Mouse (Mus musculus) CH12F3 (cell line): Measurements from ENCODE around the gene Rmi2.

Experiments used
- in situ Hi-C: fragments of 300-500 bp; cut with MboI; formaldehyde crosslinking; loops from 2 replicates; pipeline ENCODE4 v1.14.3; 2020; ENCODE audit warnings: low sequenced_read_pairs

Gene Rmi2

GRCm38 (mm10) chr16:10825840-10826239 lies 9.0 kb upstream of the Rmi2 start:
- in situ Hi-C loops: no loop called here

DNA sequence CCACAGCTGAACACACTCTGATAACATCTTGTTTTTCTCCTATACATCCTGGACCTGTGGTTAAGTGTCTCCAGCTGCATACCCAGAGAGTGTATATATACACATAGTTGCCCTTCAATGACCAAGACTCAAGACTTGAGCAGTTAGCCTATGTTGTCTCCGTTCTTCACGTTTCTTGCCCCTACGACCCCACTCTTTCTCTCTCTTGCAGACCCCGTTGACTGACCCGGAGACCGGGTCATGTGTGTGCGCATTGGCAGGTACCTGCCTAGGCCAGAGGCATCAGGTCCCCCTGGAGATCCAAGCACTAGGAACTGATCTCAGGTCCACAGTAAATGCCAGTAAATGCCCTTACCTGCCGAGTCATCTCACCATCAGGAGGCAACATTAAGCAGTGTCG lies 7.6 kb upstream of the Rmi2 start:
- in situ Hi-C loops: no loop called here

DNA sequence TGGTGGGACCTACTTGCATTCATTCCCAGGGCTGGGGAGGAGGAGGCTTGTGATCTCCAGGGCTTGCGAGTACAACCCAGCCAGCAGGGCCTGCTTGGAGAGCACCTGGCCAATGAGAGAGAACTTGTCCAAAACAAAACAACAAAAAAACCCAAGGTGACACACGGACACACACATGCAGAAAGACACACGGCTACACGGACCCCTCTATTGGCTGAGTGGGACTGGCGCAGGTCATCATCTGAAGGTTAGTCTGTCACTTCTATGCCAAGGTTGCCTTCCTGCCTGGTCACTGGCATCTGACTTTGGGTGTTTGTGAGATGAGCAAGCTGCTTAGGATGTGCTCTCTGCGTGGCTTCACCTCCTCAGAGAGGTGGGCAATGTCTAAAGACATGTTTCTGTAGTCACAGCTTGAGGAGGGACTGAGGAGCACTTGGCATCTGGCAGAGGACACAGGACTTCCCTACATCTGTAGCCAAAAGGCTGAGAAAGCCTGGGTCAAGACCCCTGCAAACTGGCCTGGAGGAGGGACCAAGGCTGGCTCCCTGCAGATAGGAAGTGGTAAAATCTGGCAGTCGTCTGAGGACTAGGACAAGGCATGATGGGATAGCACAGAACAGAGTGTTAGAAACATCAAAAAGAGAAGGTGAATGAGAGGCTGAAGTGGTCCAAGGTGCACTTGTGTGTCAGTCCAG lies 6.9 kb upstream of the Rmi2 start:
- in situ Hi-C loops: no loop called here

GRCm38 (mm10) chr16:10828461-10828805 lies 6.4 kb upstream of the Rmi2 start:
- in situ Hi-C loops: no loop called here

DNA sequence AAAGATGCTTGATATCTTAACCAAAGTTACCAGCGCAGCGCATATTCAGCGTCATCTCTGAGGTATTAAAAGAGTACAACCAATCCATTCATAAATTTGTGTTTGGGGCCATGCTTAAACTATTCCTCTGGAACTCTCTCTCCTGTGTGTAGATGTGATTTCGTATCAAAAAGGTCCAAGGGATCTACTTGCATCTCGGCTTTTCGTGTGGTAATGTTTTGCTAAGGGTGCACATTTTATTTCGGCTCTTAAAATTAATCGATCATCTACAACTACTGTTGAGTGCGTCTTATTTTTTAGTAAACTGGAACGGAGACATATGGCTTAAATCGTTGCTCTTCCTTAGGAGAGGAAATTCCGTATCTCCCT lies 333 bp upstream of the Rmi2 start:
- in situ Hi-C loops: no loop called here

DNA sequence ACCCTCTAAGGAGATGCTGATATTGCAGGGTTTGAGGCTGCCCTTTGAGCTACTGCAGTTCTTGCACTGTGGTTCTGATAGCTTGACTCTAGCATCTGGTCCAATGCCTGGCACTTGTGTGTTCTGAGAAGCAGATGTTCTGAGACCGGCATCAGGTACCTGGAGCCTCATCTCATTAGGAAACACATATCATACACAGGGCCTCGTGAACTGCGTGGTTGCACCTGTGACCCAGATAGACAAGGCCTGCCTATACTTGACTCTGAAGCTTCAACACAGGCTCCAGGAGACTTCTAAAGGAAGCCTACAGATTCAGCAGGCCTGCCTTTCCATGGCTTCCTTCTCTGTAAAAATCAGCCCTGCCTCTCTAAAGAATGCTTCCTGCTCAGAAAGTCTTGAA lies 1.5 kb downstream of the Rmi2 start:
- in situ Hi-C loops: no loop called here

DNA sequence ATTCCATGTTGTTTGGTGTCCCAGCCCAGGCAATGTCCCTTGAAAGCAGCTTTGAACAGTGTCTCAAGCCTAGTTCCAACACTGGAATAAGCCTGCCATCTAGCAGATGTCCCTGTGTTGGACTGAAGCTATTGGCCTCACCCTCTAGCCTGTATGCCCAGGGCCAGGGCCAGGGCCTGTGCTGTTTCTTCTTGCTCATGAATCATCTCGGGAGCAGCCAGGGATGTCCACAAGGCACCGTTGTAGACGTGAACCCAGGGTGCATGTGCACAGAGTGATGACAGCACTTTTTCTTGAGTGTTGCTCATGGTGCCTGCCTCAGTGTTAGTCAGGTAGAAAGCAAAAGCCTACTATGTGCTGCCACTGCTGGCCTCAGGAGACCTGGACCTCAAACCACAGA lies 2.4 kb downstream of the Rmi2 start:
- in situ Hi-C loops: no loop called here

GRCm38 (mm10) chr16:10837903-10838302 lies 3.0 kb downstream of the Rmi2 start:
- in situ Hi-C loops: no loop called here

DNA sequence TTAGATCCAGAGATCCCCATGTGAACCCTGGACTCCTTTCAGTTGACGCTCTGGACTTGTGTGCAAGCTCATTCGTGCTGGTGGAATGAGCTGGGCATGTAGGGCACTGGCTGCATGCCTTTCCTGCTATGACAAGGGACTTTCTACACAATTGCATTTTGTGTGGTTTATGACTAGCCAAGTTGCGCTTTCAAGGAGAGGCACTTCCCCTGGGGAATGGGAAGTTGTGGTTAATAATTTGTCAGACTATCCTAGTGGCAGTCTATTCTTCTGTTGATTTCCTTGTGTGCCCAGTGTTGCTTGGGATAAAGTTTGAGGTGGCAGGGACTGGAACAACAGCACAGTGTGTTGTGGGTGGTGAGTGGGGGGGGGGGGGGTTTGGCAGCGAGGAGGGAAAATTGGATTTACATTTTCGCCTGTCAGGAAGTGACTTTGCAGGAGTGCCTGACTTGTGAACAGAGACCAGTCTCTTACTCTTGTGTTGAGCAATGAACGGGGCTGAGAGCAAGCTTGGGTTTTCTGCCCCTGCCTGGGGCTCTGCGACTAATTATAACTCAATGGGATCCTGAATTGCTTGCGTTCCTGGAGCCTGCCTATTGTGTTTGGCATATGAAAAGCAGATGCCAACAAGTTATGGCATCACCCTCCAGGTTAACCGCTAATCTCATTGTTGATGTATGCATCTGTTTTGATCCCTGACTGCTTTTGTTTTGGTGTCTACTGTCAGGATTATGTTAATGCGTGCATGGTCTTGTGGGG lies 3.8 kb downstream of the Rmi2 start:
- in situ Hi-C loops: no loop called here

DNA sequence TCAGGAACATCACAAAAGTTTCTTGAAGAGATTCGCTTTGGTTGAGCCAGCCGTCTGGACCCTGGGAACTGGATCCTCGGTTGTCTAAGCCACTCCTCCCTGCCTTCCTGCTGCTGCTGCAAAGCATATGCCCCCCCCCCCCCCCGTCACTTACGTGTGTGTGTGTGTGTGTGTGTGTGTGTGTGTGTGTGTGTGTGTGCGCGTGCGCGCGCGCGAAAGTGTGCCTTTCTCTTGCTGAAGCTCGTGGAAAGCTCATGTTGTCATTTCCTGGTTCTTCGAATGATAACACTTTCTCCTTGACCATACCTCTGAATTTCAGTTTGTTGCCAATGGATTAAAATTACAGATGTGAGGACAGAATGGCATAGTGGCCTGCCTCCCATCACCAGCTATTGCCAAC lies 5.2 kb downstream of the Rmi2 start:
- in situ Hi-C loops: no loop called here

DNA sequence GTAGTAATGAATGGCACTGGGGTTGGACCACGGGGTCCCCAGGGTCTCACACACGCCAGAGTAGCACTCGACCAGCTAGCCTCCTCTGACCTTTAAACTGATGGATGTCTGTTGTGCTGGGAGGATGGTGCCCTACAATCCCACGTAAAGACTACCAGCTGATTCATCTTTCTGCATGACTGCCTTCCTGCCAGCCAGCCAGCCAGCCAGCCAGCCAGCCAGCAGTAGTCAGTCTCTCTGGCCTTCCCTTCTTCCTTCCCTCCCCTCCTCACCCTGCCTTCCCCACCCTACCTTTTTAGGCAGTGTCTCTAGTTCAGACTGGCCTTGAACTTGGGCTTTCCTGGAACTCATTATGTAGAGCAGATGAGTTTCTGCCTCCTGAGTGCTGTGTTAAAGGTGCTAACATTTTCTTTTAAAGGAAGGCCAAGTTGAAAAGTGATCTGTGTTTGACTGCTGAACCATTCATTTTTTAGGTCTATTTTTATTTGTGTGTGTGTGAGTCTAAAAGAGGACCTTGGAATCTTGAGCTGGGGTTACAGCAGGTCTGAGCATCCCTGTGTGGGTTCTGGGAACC lies 7.5 kb downstream of the Rmi2 start:
- in situ Hi-C loops: no loop called here

DNA sequence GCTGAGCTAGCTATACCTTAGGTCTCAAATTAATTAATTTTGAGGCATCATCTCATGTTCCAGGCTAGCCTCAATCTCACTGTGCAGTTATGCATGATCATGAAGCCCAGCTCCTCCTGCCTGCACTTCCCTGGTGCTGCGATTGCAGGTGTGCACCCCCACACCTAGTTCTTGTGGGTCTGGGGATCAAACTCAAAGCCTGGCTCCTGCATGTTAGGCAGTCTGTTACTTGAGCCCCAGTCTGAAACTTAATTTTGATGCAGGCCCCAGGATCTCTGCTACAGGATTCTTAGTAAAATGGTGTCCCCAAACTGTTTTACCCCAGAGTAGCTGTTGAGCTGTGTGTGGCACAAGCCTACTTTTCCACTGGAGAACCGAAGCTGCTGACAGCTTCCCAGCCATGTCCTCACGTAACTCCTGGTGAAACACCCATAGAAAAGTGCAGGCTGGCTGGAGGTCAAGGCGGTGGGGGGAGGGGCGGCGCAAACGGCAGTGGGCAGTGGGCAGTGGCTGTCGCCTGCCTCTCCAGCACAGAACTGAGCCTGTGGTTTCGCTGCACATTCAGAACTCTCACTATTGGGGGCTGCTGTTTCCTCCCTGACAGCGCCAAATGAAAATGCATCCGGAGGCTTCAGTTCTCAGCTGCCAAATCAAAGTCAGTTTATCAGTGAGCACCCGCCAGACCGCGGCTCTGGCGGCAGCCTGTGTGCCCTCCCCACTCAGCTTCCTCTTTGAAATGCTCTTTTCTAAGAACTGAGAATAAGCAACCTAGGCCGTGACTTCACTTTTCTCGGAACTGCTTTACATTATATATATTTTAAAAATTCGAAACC lies 8.8 kb downstream of the Rmi2 start:
- in situ Hi-C loops: no loop called here

DNA sequence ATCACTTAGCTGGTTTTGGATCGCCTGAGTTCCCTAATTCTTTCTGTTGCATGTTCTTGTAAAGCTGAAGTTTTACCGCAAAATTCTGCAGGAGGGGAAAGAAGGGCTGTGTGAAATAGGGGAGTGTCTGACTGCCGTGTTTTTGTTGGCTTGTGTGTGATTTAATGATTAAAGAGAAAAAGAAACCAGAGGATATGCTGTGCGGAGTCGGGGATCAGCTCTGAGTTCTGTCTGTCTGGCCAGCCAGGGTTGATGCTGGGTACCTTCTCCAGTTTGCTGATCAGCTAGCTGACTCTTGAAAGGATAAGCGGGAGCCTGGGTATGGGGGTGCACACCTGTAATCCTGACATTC lies 9.4 kb downstream of the Rmi2 start:
- in situ Hi-C loops: no loop called here

GRCm38 (mm10) chr16:10845952-10846351 lies 11.1 kb downstream of the Rmi2 start:
- in situ Hi-C loops: no loop called here

- in situ Hi-C loops: no loop called here
Measured at GRCm38 (mm10) chr16:10846503-10846902, 11.6 kb downstream of the Rmi2 start.

- in situ Hi-C loops: loop anchor here (10.0 kb wide), 1 partner anchor 265 kb away; no protein-coding TSS in a partner anchor
Measured at GRCm38 (mm10) chr16:10849965-10850861, 15.4 kb downstream of the Rmi2 start.

DNA sequence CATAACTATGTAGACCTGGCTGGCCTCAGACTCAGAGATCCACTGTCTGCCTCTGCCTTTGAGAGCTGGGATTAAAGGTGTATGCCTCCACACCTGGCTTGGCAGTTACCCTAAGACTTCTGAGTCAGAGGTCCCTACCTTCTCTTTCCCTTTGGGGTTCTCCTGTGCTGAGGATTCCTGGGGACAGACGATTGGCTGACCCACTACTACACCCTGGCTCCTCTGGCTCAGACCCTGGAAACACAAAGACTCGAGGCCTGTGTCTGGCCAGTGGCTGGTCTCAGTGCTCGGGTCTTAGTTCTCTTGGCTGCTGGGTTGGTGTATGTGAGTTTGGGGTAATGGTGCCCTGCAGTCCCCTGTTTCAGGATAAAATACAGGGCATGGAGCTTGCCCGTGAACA lies 16.0 kb downstream of the Rmi2 start:
- in situ Hi-C loops: loop anchor here (10.0 kb wide), 1 partner anchor 266 kb away; no protein-coding TSS in a partner anchor

GRCm38 (mm10) chr16:10852216-10852615 lies 17.4 kb downstream of the Rmi2 start:
- in situ Hi-C loops: loop anchor here (10.0 kb wide), 1 partner anchor 267 kb away; no protein-coding TSS in a partner anchor

DNA sequence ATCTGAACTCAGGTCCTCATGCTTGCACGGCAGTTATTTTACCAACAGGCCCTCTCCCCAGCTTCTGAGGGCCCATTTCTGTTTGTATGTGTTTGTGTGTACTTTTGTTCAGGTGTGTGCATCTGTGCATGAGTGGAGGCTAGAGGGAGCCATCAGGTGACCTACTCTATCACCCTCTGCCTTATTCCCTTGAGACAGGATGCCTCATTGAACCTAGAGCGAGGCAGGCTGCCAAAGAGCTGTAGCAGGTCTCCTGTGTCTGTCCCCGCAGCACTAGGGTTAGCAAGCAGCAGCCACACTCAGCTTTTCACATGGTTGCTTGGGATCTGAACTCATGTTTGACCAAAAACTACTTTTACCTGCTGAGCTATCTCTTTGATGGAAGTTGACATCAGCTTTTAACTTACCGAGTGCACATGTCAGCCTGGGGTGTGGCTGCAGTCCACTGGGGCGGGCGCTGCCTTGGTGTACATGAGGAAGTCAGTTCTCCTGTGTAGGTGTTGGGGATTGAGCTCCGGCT lies 24.9 kb downstream of the Rmi2 start:
- in situ Hi-C loops: loop anchor here (10.0 kb wide), 1 partner anchor 275 kb away; no protein-coding TSS in a partner anchor

DNA sequence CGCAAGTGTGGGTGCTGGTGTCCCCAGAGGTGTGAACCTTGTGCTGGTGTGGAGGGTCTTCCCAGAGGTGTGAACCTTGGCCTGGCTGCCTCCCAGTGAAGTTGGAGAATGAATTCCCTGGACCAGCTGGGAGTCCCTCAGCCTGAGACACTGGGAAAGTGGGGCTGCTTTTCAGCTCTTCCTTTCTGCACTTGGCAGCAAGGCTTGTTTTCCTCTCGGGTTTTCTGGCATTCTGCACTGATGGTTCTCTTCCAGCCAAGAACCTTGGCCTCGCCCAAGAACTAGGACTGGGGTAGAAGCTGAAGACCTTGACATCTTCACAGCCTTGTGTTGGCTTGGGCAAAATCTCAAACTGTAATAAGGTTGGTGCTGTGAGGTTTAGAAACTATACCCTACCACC lies 26.5 kb downstream of the Rmi2 start:
- in situ Hi-C loops: no loop called here
